Mouse (Mus musculus) Patski (cell line): Measurements from ENCODE around the gene Cdc42ep1. TPM values are rescaled to one million over a fixed set of nuclear protein-coding genes. Genes with fewer than 3 reads are reported as not detected.

ENCODE experiments used
- ATAC-seq: fragments of 100-300 bp; one replicate; pipeline ENCODE4 v1.8.0; 2021
- CTCF ChIA-PET: fragments of 350-600 bp; sonication (Branson Sonifier 250); formaldehyde crosslinking; loops from one replicate; lab custom pipeline; 2022; ENCODE audit warnings: inconsistent platforms; lab: Charles Lee
- POLR2A ChIA-PET: fragments of 350-600 bp; sonication (Branson Sonifier 250); formaldehyde crosslinking; loops from one replicate; lab custom pipeline; 2022; ENCODE audit warnings: antibody characterized with exemption, inconsistent platforms; lab: Charles Lee
- DNase-seq: peaks from one replicate; pipeline ENCODE4 v3.0.0-alpha.2; 2011; ENCODE audit warnings: low read depth, low spot score
- H3K27me3 ChIP-seq: fragments of 371-371 bp; one replicate; pipeline ENCODE4 v1.5.1; 2021
- CTCF ChIP-seq: fragments of 100-300 bp; IDR thresholded peaks from one replicate; pipeline ENCODE4 v1.5.1; 2021
- in situ Hi-C: fragments of 300-500 bp; cut with MboI; formaldehyde crosslinking; loops from 3 replicates; pipeline ENCODE4 v1.11.1; 2018; ENCODE audit warnings: low pct_unique_long_range_greater_than_20kb, mixed read lengths
- polyA plus RNA-seq: library from polyadenylated mRNA; unstranded; gene quantifications from one replicate; pipeline ENCODE4 v1.2.3, GENCODE M21; 2021

The Cdc42ep1 gene
- polyA plus RNA-seq, 1 experiment from 2014 or later: 111 TPM

- H3K27me3 ChIP-seq: no peaks in the 10 kb centered on the region
- no peak for ATAC-seq
- in situ Hi-C loops: no loop called here
- DNase-seq: no peak
- TF ChIP-seq CTCF: no peak
- CTCF ChIA-PET: interaction anchor here (1.4 kb wide), 1 partner anchor 9 kb away, joined by 3 read pairs; no protein-coding TSS in a partner anchor
- POLR2A ChIA-PET: interaction anchor here (1.4 kb wide), 1 partner anchor 8 kb away, joined by 4 read pairs; no protein-coding TSS in a partner anchor
Observed at GRCm38 (mm10) chr15:78805351-78805750, 37.1 kb upstream of the Cdc42ep1 start.

GRCm38 (mm10) chr15:78806614-78807013, 35.8 kb upstream of the Cdc42ep1 start:
- ATAC-seq (peak; percentile 2), DNase-seq (no peak)
- H3K27me3 ChIP-seq: no peaks in the 10 kb centered on the region
- ChIA-PET CTCF (interaction anchor here (1.0 to 1.4 kb wide), 2 partner anchors 10 to 20 kb away, joined by 3 to 5 read pairs; no protein-coding TSS in a partner anchor), POLR2A (interaction anchor here (1.4 kb wide), 1 partner anchor 10 kb away, joined by 4 read pairs; no protein-coding TSS in a partner anchor)
- no peak for TF ChIP-seq CTCF
- in situ Hi-C loops: no loop called here

- TF ChIP-seq CTCF: no peak
- ChIA-PET POLR2A (no interaction called here), CTCF (interaction anchor here (1.0 kb wide), 1 partner anchor 20 kb away, joined by 5 read pairs; no protein-coding TSS in a partner anchor)
- ATAC-seq: peak; percentile 38
- in situ Hi-C loops: no loop called here
- H3K27me3 ChIP-seq: no peaks in the 10 kb centered on the region
- no peak for DNase-seq
Observed at GRCm38 (mm10) chr15:78807141-78807540, 35.3 kb upstream of the Cdc42ep1 start.

GRCm38 (mm10) chr15:78808980-78809379, 33.4 kb upstream of the Cdc42ep1 start:
- CTCF ChIA-PET: no interaction called here
- H3K27me3 ChIP-seq: no peaks in the 10 kb centered on the region
- in situ Hi-C loops: no loop called here
- ATAC-seq (no peak), DNase-seq (no peak)
- POLR2A ChIA-PET: interaction anchor here (0.7 kb wide), 1 partner anchor 63 kb away, joined by 3 read pairs; no protein-coding TSS in a partner anchor
- TF ChIP-seq CTCF: no peak

- ChIA-PET CTCF (no interaction called here), POLR2A (no interaction called here)
- ATAC-seq (no peak), DNase-seq (no peak)
- TF ChIP-seq CTCF: no peak
- in situ Hi-C loops: no loop called here
- H3K27me3 ChIP-seq: no peaks in the 10 kb centered on the region
Observed at GRCm38 (mm10) chr15:78809739-78810138, 32.7 kb upstream of the Cdc42ep1 start.

GRCm38 (mm10) chr15:78810146-78810545, 32.3 kb upstream of the Cdc42ep1 start:
- H3K27me3 ChIP-seq: no peaks in the 10 kb centered on the region
- in situ Hi-C loops: no loop called here
- no peak for TF ChIP-seq CTCF
- ChIA-PET POLR2A (no interaction called here), CTCF (no interaction called here)
- DNase-seq: no peak
- ATAC-seq: no peak

GRCm38 (mm10) chr15:78813603-78814002, 28.8 kb upstream of the Cdc42ep1 start:
- ChIA-PET CTCF (no interaction called here), POLR2A (no interaction called here)
- in situ Hi-C loops: no loop called here
- DNase-seq (no peak), ATAC-seq (no peak)
- no peak for TF ChIP-seq CTCF
- H3K27me3 ChIP-seq: no peaks in the 10 kb centered on the region

- ChIA-PET POLR2A (no interaction called here), CTCF (no interaction called here)
- TF ChIP-seq CTCF: no peak
- ATAC-seq (no peak), DNase-seq (no peak)
- in situ Hi-C loops: loop anchor here (5.0 kb wide), 1 partner anchor 57 kb away; no protein-coding TSS in a partner anchor
- H3K27me3 ChIP-seq: no peaks in the 10 kb centered on the region
Observed at GRCm38 (mm10) chr15:78815314-78816073, 26.9 kb upstream of the Cdc42ep1 start.

GRCm38 (mm10) chr15:78816074-78816391, 26.4 kb upstream of the Cdc42ep1 start:
- no peak for DNase-seq
- in situ Hi-C loops: loop anchor here (5.0 kb wide), 1 partner anchor 56 kb away; no protein-coding TSS in a partner anchor
- ATAC-seq: no peak
- POLR2A ChIA-PET: no interaction called here
- TF ChIP-seq CTCF: no peak
- CTCF ChIA-PET: no interaction called here
- H3K27me3 ChIP-seq: no peaks in the 10 kb centered on the region

- ATAC-seq (no peak), DNase-seq (no peak)
- CTCF ChIA-PET: interaction anchor here (0.6 to 10.1 kb wide), 7 partner anchors 8 to 49 kb away, joined by 3 to 144 read pairs (median 5); partner anchors contain the start of gene Lgals2
- no peak for TF ChIP-seq CTCF
- POLR2A ChIA-PET: interaction anchor here (0.5 to 3.6 kb wide), 4 partner anchors 18 to 32 kb away, joined by 3 to 14 read pairs (median 5); no protein-coding TSS in a partner anchor
- in situ Hi-C loops: no loop called here
- H3K27me3 ChIP-seq: no peaks in the 10 kb centered on the region
Observed at GRCm38 (mm10) chr15:78826213-78827204, 15.9 kb upstream of the Cdc42ep1 start.
